Mouse (Mus musculus) urinary bladder, adult 2 months (tissue): ENCODE measurements around the gene Rara. TPM values are rescaled to one million over a fixed set of nuclear protein-coding genes. Genes with fewer than 3 reads are reported as not detected.

Experiments used
- DNase-seq: peaks from one replicate; pipeline ENCODE4 v3.0.0; 2022; ENCODE audit warnings: low spot score
- polyA plus RNA-seq: library from polyadenylated mRNA; depleted of rRNA; stranded (reverse); fragments of >200 nt; gene quantifications from 2 replicates; pipeline ENCODE4 v1.2.3, GENCODE M21; 2012

Rara gene
- polyA plus RNA-seq, 1 experiment = 8.5 TPM

DNA sequence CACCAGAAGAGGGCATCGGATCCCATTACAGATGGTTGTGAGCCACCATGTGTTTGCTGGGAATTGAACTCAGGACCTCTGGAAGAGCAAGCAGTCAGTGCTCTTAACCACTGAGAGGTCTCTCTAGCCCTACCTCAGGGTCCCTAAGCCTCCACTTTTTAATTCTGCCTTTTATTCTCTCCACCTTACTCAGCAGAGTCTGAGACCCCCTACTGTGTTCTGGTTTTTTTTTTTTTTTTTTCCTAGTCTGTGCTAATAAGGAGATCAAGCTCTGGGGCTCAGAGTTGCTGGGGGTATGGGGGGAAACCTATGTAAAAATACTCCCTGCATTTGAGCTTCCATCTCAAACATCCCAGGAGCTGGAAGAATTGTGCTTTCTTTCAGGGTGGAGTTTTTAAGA lies 24.5 kb downstream of the Rara start:
- no peak for DNase-seq

GRCm38 (mm10) chr11:98952736-98953135 lies 25.1 kb downstream of the Rara start:
- no peak for DNase-seq

DNA sequence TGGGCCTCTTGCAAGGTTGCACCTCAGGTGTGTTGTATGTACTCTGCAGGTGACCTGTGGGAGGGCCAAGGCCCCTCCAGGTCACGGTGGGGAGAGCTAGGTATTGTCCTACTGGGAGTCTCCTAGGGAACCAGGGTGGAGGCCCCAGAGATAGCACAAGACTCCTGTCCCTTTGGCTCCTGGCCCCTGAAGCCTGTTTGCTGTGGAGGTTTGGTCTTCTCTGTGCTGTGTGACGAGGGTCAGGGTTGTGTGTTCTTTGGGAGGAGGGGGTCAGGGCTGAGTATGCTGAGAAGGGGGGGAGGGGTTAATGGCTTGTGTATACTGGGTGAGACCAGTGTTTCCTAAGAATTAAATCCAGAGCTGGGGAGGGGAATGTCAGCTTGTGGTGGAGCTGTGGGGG lies 25.7 kb downstream of the Rara start:
- DNase-seq = no peak

GRCm38 (mm10) chr11:98953835-98954320 lies 26.3 kb downstream of the Rara start:
- DNase-seq = no peak

DNA sequence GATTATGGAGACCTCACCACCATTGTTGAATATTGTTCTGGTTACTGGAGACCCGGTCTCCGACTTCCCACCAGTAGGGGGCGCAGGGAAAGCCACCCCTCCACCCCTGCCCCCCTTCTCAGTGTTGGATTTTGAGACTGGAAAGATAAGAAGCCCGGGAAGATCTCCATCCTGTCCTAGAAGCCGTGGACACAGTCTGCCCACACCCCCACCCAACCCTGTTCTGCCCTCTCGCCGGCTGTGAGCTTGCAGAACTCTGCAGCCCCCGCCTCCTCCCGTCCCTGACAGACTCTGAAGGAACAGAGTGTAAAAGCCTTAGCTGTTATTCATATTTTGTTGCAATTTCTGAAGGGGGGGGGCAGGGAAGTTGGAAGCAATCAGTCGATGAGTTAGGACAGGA lies 26.8 kb downstream of the Rara start:
- DNase-seq = no peak

DNA sequence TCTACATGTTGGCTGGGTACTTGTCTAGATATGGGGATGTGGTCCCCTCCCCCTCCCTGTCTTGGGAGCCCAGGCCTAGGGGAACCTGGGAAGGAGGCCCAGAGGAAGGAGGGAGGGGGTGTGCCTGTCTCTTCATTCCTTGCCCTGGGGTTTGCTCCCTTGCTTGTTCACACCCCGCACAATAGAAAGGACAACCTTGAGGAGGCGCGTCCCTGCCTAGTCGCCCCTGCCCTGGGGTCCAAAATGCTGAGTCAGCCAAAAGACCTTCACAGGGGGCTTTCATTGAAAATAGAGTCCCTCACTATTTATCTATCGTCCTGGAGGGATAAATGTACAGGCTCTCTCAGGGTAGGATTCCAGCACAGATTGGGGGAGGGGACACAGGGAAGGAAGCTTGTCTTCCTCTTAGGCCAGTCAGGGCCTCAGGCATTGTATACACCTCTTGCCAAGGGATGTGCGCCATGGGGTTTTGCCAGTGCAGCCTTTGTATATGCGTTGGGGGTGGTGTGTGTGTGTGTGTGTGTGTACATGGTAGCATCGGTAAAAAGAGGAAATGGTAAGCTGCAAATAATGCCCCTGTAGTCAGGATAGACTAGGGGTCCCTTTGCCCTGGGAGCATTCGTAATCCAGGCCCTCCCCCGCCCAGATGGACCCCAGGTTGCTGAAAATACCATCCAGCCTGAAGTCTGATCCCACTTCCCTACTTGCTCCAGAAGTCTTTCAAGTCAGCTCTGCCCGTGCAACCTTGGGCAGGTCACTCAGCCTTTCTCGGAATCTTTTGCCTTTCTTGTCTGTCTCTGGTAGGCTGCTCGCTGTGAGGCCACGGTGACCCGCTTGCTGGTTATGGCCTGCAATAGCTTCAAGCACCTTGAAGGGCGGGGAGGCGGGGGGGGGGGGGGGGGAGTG lies 27.4 kb downstream of the Rara start:
- no peak for DNase-seq

GRCm38 (mm10) chr11:98955707-98956235 lies 28.2 kb downstream of the Rara start:
- DNase-seq = no peak

- DNase-seq = no peak
These were observed 28.7 kb downstream of the Rara start for GRCm38 (mm10) chr11:98956340-98956739.

- DNase-seq = no peak
These were observed 32.1 kb downstream of the Rara start for GRCm38 (mm10) chr11:98959437-98960312.

DNA sequence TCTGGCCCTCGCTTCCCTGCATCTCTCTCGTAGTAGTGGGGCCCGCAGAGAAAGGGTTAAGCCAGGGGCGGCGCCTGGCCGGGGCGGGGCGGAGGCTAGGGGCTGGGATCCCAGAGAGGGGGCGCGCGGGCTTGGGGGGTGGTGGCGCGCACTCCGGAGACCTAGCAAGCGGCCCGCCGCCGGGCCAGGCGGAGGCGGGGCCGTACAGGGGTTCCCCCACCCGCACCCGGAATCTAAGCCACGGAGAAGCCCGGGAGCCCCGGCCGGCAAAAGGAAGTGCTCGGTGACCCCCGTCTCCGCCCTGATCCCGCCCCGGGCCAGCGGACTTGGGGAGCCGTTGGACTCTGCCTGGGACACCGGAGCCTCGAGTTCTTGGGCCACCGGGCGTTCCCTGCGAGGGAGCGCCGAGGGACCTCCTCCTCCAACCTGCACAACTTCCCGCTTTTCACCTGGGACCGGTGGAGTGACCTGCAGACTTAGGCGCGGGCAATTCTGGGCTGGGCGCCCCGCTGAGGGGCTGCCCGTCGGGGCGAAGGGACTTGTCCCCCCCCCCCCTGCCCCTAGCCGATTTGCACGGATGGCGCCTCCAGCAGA lies 32.8 kb downstream of the Rara start:
- DNase-seq = no peak

DNA sequence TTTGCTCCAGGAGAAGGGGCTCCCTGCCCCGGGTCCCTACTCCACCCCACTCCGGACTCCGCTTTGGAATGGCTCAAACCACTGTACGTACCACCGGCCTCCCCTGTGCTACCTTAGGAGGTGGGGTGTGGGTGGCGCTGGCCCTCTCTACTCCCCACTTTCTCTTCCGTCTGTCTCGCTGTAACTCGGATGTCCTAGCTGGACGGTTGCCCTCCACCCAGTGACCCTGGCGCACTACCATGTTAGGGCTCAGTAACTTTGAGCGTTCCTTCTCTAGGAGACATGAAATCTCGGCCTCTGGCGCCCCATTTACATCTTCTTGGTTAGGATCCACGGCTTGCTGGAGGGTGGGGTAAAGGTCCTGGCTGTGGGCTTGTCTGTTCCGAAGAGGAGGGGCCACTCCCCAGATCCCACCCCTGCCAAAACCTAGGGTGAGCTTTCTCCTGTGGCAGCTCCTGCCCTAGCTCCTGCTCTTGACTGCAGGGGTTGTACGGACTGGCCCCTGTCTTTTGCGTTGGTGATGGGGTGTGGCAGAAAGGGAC lies 33.5 kb downstream of the Rara start:
- DNase-seq = no peak

DNA sequence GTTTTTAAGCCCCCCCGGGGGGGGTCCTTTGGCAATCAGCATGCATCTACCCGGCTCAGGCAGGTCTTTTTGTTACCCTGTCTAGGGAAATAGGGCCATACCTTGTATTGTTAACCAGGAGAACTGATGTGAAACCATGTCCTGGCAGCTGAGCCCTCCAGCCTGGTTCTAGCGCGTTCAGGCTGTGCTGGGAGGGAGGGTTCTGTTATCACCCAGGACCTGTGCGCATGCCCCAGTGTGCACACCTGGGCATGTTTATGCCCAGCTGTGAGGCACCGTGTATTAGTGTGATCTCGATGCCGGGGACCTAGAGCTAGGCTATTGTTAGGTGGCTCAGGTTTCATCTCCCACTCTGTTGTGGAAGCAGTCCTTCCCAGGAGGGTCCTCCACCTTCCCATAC lies 34.1 kb downstream of the Rara start:
- no peak for DNase-seq

- no peak for DNase-seq
These were observed 34.9 kb downstream of the Rara start for GRCm38 (mm10) chr11:98962421-98963095.

- DNase-seq = no peak
These were observed 35.8 kb downstream of the Rara start for GRCm38 (mm10) chr11:98963191-98964021.

DNA sequence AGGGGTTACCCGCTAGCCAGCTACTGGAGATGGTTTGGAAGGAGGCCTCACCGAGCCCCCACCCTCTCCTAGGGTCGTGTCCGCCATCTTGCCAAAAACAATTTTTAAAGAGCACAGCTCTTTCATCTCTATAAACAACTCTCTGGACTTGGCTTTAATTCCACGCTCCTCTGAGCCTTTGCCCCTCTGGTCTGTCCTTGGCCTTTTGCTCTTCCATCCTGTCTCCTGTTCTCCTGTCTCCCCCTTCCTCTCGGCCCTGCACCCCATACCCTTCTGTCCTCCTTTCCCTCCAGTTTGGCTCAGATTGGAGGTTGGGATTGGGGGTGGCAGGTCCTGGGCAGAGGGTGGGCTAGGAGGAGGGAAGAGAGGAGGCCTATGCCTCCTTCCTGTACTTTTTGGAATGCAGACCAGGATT lies 36.6 kb downstream of the Rara start:
- DNase-seq = no peak

DNA sequence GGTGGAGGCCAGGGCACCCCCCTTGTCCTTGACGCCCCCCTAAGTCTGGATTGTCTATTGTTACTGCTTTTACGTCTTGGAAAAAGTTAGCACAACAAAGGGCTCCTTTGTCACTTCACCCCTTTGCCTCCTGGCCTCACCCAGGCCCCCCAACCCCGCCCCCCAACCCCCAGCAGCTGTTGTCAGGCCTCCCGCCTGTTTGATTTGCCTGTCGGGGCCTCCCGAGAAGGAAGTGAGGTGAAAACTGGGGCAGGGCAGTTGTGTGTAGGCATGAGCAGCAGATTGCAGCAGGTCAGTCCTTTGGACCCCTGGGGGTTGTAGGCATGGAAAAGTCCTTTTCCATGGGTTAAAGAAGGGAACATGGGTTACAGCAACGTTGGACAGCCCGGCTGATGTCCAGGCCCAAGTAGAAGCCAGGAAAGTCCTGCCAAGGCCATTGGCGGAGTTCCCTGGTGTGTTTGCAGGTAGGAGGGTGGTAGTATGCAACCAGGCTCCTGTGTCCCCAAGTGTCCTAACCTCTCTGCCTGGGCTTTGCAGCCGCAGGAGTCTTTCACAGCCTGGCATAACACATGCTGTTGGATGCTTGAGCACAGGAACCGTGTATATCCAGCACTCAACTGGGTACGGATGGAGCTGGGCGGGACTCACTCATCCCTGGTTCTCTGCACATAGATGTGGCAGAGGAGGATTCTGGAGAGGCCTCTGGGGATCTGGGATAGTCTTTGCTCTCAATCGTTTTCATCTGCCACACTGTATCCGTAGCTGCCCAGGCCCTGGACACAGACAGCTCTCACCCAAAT lies 37.2 kb downstream of the Rara start:
- no peak for DNase-seq

DNA sequence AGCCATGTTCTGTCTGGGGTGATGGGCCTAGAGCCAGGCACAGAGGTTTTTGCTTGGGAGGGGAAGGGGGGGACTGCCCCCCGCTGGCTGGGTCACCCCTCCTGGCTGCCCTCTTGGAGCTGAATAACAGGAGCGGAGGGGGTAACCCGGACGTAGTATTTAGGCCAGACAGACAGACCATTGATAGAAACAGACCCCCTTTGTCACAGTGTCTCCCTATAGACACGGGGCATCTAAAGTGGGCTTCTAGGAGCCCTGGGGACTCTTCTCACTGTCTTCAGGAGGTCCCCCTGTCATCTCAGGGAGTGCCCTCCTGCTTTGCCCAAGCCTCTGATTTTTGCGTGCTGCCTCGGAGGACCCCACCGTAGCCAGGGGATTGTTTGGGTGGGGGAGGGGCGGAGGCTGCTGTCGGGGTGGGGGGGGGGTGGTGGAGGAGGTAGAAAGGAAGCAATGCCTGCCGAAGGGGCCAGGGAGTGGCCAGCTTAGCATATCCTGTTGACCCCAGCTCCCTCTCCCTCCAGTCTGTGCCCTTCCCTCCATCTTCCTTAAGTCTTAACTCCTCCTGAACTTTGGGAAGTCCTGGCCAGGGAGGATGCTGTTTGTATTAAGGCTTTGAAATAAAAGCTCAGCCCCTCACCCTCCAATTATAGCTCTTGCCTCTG lies 37.9 kb downstream of the Rara start:
- DNase-seq = no peak

DNA sequence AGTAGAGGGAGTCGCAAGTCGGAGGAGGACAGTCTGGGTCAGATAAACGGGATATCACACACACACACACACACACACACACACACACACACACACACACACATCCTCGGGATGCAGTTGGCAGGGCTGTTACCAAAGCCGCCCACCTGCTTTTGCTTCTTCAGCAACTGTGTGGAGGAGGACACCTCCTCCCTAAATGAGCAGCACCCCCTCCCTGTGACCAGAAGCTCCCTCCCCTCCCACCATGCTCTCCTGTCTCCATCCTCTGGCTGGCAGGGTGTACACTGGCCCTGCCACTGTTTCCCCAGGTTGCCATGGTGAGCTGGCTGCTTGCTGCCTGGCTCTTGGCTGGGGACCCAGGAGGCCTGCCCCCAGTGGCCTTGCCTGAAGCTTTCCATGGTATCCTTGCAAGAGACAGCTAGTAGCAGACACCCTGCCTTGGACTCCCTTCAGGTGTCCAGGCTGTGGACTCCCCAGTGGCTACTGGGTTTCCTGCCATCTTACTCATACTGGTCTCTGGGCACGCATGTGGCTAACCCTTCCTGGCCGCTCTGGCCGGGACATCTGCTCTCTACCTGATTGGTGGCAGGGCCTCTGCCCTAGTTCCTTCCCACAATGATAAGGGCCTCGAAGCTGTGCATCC lies 39.0 kb downstream of the Rara start:
- DNase-seq = no peak
